Mouse (Mus musculus) thymus, postnatal 4 days (tissue): ENCODE measurements around the gene Cnp.
"Not testable (repeated sequence)": the region's sequence is repeated elsewhere in the genome, so short reads cannot be mapped to it uniquely, and the experiment has no call there.

ENCODE experiments used
- DNase-seq: peaks from one replicate; pipeline ENCODE4 v3.0.0; 2021

Cnp gene

GRCm38 (mm10) chr11:100557563-100557962 lies 17.1 kb upstream of the Cnp start:
- no peak for DNase-seq

GRCm38 (mm10) chr11:100559476-100559875 lies 15.2 kb upstream of the Cnp start:
- DNase-seq: no peak

- no peak for DNase-seq
These were observed 13.0 kb upstream of the Cnp start for GRCm38 (mm10) chr11:100561748-100562147.

- no peak for DNase-seq
These were observed 10.4 kb upstream of the Cnp start for GRCm38 (mm10) chr11:100564297-100564696.

GRCm38 (mm10) chr11:100564703-100565102 lies 10.0 kb upstream of the Cnp start:
- no peak for DNase-seq

GRCm38 (mm10) chr11:100567229-100567628 lies 7.5 kb upstream of the Cnp start:
- DNase-seq: no peak

GRCm38 (mm10) chr11:100567815-100568245 lies 6.9 kb upstream of the Cnp start:
- DNase-seq: no peak

GRCm38 (mm10) chr11:100568692-100569091 lies 6.0 kb upstream of the Cnp start:
- DNase-seq: no peak

- DNase-seq: no peak
These were observed 4.9 kb upstream of the Cnp start for GRCm38 (mm10) chr11:100569789-100570188.

- peak; percentile 71 for DNase-seq
These were observed 4.1 kb upstream of the Cnp start for GRCm38 (mm10) chr11:100570430-100571201.

- DNase-seq: no peak
These were observed 3.5 kb upstream of the Cnp start for GRCm38 (mm10) chr11:100571202-100571567.

GRCm38 (mm10) chr11:100574188-100574587 lies 516 bp upstream of the Cnp start:
- no peak for DNase-seq

- DNase-seq: no peak
These were observed 766 bp downstream of the Cnp start for GRCm38 (mm10) chr11:100575484-100575855.

GRCm38 (mm10) chr11:100576256-100576655 lies 1.6 kb downstream of the Cnp start:
- peak; percentile 26 for DNase-seq

- DNase-seq: no peak
These were observed 3.3 kb downstream of the Cnp start for GRCm38 (mm10) chr11:100577852-100578599.

- DNase-seq: no peak
These were observed 4.6 kb downstream of the Cnp start for GRCm38 (mm10) chr11:100579116-100579799.

- no peak for DNase-seq
These were observed 5.6 kb downstream of the Cnp start for GRCm38 (mm10) chr11:100580275-100580674.

GRCm38 (mm10) chr11:100581756-100582155 lies 7.1 kb downstream of the Cnp start:
- DNase-seq: peak; percentile 56

GRCm38 (mm10) chr11:100582413-100582812 lies 7.7 kb downstream of the Cnp start:
- DNase-seq: not testable (repeated sequence)

GRCm38 (mm10) chr11:100582836-100583235 lies 8.1 kb downstream of the Cnp start:
- DNase-seq: no peak

GRCm38 (mm10) chr11:100584561-100584961 lies 9.9 kb downstream of the Cnp start:
- DNase-seq: peak; percentile 41

- no peak for DNase-seq
These were observed 10.4 kb downstream of the Cnp start for GRCm38 (mm10) chr11:100585148-100585547.

GRCm38 (mm10) chr11:100588462-100588861 lies 13.8 kb downstream of the Cnp start:
- DNase-seq: no peak
